Mouse (Mus musculus) heart, postnatal 0 days (tissue): ENCODE measurements around the gene Gng3. TPM values are rescaled to one million over a fixed set of nuclear protein-coding genes. Genes with fewer than 3 reads are reported as not detected.

Source experiments
- ATAC-seq: fragments of 200-750 bp; cut with Nextera tagmentation; 2 replicates; pipeline ENCODE4 v1.8.0; 2017; ENCODE audit warnings: low read depth, moderate number of reproducible peaks, moderate library complexity; ENCODE audit not compliant: insufficient read depth
- DNase-seq: peaks from one replicate; pipeline ENCODE4 v3.0.0-alpha.2; 2016; ENCODE audit warnings: low spot score
- H3K27ac ChIP-seq: fragments of 300-500 bp; sonication (generic); 2 replicates; pipeline ENCODE4 v1.5.1; 2014; ENCODE audit warnings: low read depth, mild to moderate bottlenecking
- H3K27me3 ChIP-seq: fragments of 300-500 bp; sonication (generic); 2 replicates; pipeline ENCODE4 v1.6.1; 2014; ENCODE audit warnings: low read length, mixed read lengths; ENCODE audit not compliant: control insufficient read depth, insufficient read depth
- H3K36me3 ChIP-seq: fragments of 300-500 bp; sonication (generic); replicated peaks from 2 replicates; pipeline ENCODE4 v1.6.1; 2014; ENCODE audit warnings: low read length, mixed read lengths; ENCODE audit not compliant: control insufficient read depth, insufficient read depth
- H3K4me1 ChIP-seq: fragments of 300-500 bp; sonication (generic); 2 replicates; pipeline ENCODE4 v1.6.1; 2014; ENCODE audit warnings: antibody characterized with exemption; ENCODE audit not compliant: control insufficient read depth, insufficient read depth
- H3K4me2 ChIP-seq: fragments of 300-500 bp; sonication (generic); 2 replicates; pipeline ENCODE4 v1.6.1; 2014; ENCODE audit warnings: low read depth, mild to moderate bottlenecking, low read length, moderate library complexity
- H3K4me3 ChIP-seq: fragments of 300-500 bp; sonication (generic); 2 replicates; pipeline ENCODE4 v1.5.1; 2014; ENCODE audit warnings: low read depth, low read length
- H3K9ac ChIP-seq: fragments of 300-500 bp; sonication (generic); replicated peaks from 2 replicates; pipeline ENCODE4 v1.6.1; 2014; ENCODE audit warnings: low read depth, low read length, mixed read lengths
- H3K9me3 ChIP-seq: fragments of 300-500 bp; sonication (generic); replicated peaks from 2 replicates; pipeline ENCODE4 v1.6.1; 2016; ENCODE audit warnings: low read length; ENCODE audit not compliant: control insufficient read depth
- CTCF ChIP-seq: IDR thresholded peaks from 2 replicates; pipeline ENCODE4 v1.5.1; 2016; ENCODE audit warnings: antibody characterized with exemption, control low read depth, low read depth
- EP300 ChIP-seq: IDR thresholded peaks from 2 replicates; pipeline ENCODE4 v1.6.1; 2016; ENCODE audit warnings: antibody characterized with exemption, low read depth
- WGBS: fragments of 180-500 bp; shearing (Covaris S2); extraction: QIAGEN DNeasy Blood & Tissue Kit; methylation state at CpG from one replicate; pipeline ENCODE4 v1.1.7; 2014; 5-methylcytosine and 5-hydroxymethylcytosine counted together
- polyA plus RNA-seq: library from polyadenylated mRNA; unstranded; fragments of >200 nt; fragmentation: Nextera tagmentation; extraction: Ambion mirVana; gene quantifications from 2 replicates; pipeline ENCODE4 v1.2.1, GENCODE M21; 2015
- total RNA-seq: library from RNA; depleted of rRNA; stranded (reverse); fragments of >200 nt; gene quantifications from 2 replicates; pipeline ENCODE4 v1.2.3, GENCODE M21; 2014; ENCODE audit warnings: low replicate concordance

Gng3 gene
- total and polyA plus RNA-seq, 2 experiments from 2014 or later = 0.48 TPM; not detected in 1

DNA sequence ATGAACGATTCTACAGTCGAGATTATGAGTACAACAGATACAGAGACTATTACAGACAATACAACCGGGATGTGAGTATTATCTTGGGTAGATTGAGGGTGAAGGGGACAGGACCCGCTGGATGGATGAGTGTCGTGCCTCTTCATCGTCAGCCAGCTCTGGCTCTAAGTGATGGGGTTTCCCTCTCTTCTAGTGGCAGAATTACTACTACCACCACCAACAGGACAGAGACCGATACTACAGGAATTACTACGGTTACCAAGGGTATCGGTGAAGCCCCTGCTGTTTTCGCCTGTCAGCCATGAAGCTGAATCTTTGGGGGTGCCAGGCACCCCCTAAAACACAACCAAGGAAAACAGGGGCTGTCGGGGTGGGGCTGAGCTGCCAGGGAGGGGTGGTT lies 7.7 kb downstream of the Gng3 start:
- no peaks in the 10 kb centered on the region for H3K4me1 ChIP-seq
- DNase-seq (no peak), ATAC-seq (no peak)
- H3K36me3 ChIP-seq = peaks cover 91% of the 10 kb centered on the region
- H3K9ac ChIP-seq = no peak overlapping the region
- no peaks in the 10 kb centered on the region for H3K9me3 ChIP-seq
- no peak overlapping the region for H3K27ac ChIP-seq
- H3K27me3 ChIP-seq = no peaks in the 10 kb centered on the region
- TF ChIP-seq CTCF (no peak), EP300 (no peak)
- WGBS = 78% methylated on average over 11 of the region's 11 CpGs
- no peak overlapping the region for H3K4me2 ChIP-seq
- no peak overlapping the region for H3K4me3 ChIP-seq

DNA sequence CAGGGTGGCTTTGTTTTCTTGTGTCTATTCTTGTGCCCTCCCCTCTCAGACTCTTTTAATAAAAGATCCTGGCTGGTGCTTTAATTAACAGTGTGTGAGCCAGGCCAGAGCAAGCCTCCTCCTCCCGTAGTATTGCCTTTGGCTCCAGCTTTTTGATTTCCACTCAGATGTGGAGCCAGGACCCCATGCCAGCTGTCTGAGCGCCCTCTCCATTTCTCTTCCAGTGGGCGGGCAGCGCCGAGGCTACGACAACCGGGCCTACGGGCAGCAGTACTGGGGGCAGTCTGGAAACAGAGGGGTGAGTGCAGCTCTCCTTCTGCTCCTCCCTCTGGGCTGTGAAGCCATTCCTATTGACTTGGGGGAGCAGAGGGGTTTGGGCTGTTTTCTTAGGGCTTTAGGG lies 8.3 kb downstream of the Gng3 start:
- TF ChIP-seq CTCF (no peak), EP300 (no peak)
- no peak for ATAC-seq

DNA sequence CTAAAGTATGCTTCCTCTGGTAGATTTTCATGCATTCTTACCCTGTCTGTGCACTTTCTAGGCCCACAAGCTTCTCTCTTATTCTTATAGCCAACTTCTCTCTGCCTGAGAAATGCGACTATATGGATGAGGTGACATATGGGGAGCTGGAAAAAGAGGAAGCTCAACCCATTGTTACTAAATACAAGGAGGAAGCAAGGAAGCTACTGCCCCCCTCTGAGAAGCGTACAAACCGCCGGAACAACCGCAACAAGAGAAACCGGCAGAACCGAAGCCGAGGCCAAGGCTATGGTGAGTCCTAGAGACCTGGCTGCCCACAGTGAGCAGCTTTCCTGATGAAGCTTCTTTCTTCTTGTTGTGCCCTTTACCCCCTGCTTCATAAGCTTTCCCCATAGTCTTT lies 9.3 kb downstream of the Gng3 start, which contains the start of gene AC129217.1:
AC129217.1 (plus strand) TSS at position 114 of the 400 bp plus-strand sequence.
- Histone ChIP-seq H3K4me3 (no peak within 1 kb of the TSS), H3K4me2 (no peak within 1 kb of the TSS), H3K4me1 (no peaks in the 10 kb centered on the region), H3K36me3 (peaks cover 98% of the 10 kb centered on the region), H3K9me3 (no peaks in the 10 kb centered on the region), H3K27ac (no peak within 1 kb of the TSS), H3K9ac (no peak within 1 kb of the TSS), H3K27me3 (no peaks in the 10 kb centered on the region)
- DNase-seq (no peak), ATAC-seq (no peak)
- 83% methylated on average over 8 of the region's 8 CpGs for WGBS
- no peak for TF ChIP-seq EP300
- no peak for TF ChIP-seq CTCF

More for the DNA sequence above, 8.3 kb downstream of the Gng3 start:
- H3K27me3 ChIP-seq = no peaks in the 10 kb centered on the region
- DNase-seq = no peak
- H3K4me3 ChIP-seq = no peak overlapping the region
- no peaks in the 10 kb centered on the region for H3K9me3 ChIP-seq
- WGBS = 85% methylated on average over 8 of the region's 8 CpGs
- H3K9ac ChIP-seq = no peak overlapping the region
- H3K4me2 ChIP-seq = no peak overlapping the region
- H3K36me3 ChIP-seq = peaks cover 95% of the 10 kb centered on the region
- no peak overlapping the region for H3K27ac ChIP-seq
- H3K4me1 ChIP-seq = no peaks in the 10 kb centered on the region

DNA sequence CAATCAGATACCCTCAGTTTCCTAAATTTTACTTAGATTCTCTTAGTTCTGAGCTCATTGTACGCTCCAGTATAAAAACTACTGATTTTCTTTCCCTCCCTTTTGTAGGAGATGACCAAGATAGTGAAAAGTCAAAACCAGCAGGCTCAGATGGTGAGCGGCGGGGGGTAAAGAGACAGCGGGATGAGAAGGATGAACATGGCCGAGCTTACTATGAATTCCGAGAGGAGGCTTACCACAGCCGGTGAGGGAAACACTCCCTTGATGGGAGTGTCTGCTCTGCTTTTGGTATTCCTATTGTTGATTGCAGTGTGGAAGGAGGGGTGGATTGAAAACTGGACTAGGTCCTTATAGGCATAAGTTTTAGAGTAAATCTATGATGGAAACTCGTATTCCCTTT lies 16.3 kb downstream of the Gng3 start:
- Histone ChIP-seq H3K27ac (no peak overlapping the region), H3K4me3 (peak overlapping the region; percentile 96), H3K4me2 (peak overlapping the region; percentile 95), H3K9ac (peak overlapping the region; percentile 21; the same call in 1 of the 2 replicates), H3K36me3 (peaks cover 49% of the 10 kb centered on the region), H3K4me1 (peaks cover 18% of the 10 kb centered on the region), H3K9me3 (no peaks in the 10 kb centered on the region), H3K27me3 (no peaks in the 10 kb centered on the region)
- DNase-seq (no peak), ATAC-seq (no peak)
- TF ChIP-seq CTCF (no peak), EP300 (no peak)
- WGBS = 56% methylated on average over 8 of the region's 8 CpGs

DNA sequence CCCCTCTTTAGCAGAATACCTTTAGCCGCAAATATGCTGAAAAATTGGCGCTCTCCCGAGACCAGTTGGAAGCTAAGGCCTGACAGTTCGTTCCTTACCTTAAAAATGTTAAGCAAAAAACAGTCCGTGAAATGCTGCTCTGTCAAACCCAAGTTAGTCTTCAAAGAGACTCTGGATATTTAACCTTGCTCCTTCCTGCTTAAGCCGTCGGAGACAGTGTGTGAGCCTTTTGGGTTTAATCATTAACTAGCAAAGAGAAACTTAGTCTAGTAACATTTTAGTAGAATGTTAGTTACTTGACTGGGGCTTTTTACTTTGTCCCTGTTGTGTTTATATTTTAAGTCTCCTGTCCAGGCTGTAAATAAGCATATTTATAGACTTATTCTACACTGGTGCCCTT lies 17.8 kb downstream of the Gng3 start:
- Histone ChIP-seq H3K27me3 (no peaks in the 10 kb centered on the region), H3K4me2 (peak overlapping the region; percentile 95), H3K4me1 (peaks cover 20% of the 10 kb centered on the region), H3K9ac (peak overlapping the region; percentile 97), H3K4me3 (peak overlapping the region; percentile 96), H3K36me3 (peaks cover 42% of the 10 kb centered on the region), H3K9me3 (no peaks in the 10 kb centered on the region), H3K27ac (peak overlapping the region; percentile 99)
- TF ChIP-seq CTCF (no peak), EP300 (no peak)
- under 1% methylated on average over 7 of the region's 7 CpGs for WGBS
- ATAC-seq = no peak
- no peak for DNase-seq

DNA sequence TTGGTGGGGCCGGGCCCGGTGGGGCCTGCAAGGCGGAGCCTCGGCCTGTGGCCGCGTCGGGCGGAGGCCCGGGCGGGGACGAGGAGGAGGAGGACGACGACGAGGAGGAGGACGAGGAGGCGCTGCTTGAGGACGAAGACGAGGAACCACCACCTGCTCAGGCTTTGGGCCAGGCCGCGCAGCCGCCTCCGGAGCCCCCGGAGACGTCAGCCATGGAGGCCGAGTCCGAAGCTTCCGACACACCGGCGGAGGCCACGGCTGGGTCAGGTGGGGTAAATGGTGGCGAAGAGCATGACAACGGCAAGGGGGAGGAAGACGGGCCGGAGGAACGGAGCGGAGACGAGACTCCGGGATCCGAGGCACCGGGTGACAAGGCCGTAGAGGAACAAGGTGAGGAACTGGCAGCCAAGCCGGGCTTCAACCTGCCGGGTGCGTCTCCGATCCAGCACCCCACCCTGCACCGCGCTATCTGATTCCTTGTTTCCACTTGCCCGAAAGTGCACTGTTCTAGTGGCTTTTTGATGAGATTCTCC lies 18.5 kb downstream of the Gng3 start:
- under 1% methylated on average over 39 of the region's 48 CpGs for WGBS
- TF ChIP-seq CTCF (no peak), EP300 (no peak)
- H3K27me3 ChIP-seq = no peaks in the 10 kb centered on the region

More for the DNA sequence above, 18.5 kb downstream of the Gng3 start:
- ATAC-seq = peak; percentile 4
- no peak for DNase-seq
- Histone ChIP-seq H3K4me1 (peaks cover 20% of the 10 kb centered on the region), H3K9me3 (no peaks in the 10 kb centered on the region), H3K36me3 (peaks cover 39% of the 10 kb centered on the region), H3K4me2 (peak overlapping the region; percentile 95), H3K27ac (peak overlapping the region; percentile 99), H3K4me3 (peak overlapping the region; percentile 96), H3K9ac (peak overlapping the region; percentile 97)
